Mouse (Mus musculus) myocyte (in vitro differentiated cells): ENCODE measurements at regions not wholly inside any gene's neighbourhood (a gene's known extent, or its start where the extent isn't known, plus 50 kb on each side); places are given as distances from the start of the nearest gene placed in this dataset.

Experiments
- MAX ChIP-seq: IDR thresholded peaks from one replicate; pipeline ENCODE4 v1.6.1; 2011; ENCODE audit warnings: low read depth, mild to moderate bottlenecking, control low read depth
- MYOG ChIP-seq, 3 experiments: IDR thresholded peaks; one replicate each; pipeline ENCODE4 v1.6.1; 2011; ENCODE audit warnings: control low read depth in 2 of 3, low read depth in 2 of 3, mild to moderate bottlenecking in 2 of 3; ENCODE audit not compliant: insufficient read length in 2 of 3, control insufficient read depth in 1 of 3, insufficient read depth in 1 of 3
- POLR2A ChIP-seq: IDR thresholded peaks from one replicate; pipeline ENCODE4 v1.6.1; 2011; ENCODE audit warnings: low read depth, mild to moderate bottlenecking, control low read depth, moderate library complexity; ENCODE audit not compliant: insufficient read length
- POLR2AphosphoS2 ChIP-seq: IDR thresholded peaks from one replicate; pipeline ENCODE4 v1.6.1; 2011; ENCODE audit warnings: low read depth, control low read depth; ENCODE audit not compliant: insufficient read length
- REST ChIP-seq: IDR thresholded peaks from one replicate; pipeline ENCODE4 v1.6.1; 2011; ENCODE audit warnings: mild to moderate bottlenecking, control low read depth, moderate library complexity; ENCODE audit not compliant: insufficient read depth, insufficient read length
- SRF ChIP-seq: IDR thresholded peaks from one replicate; pipeline ENCODE4 v1.6.1; 2011; ENCODE audit warnings: low read depth; ENCODE audit not compliant: control insufficient read depth, insufficient read length
- TCF12 ChIP-seq: IDR thresholded peaks from one replicate; pipeline ENCODE4 v1.6.1; 2011; ENCODE audit warnings: mild to moderate bottlenecking, control low read depth; ENCODE audit not compliant: poor library complexity, insufficient read depth, severe bottlenecking
- TCF3 ChIP-seq: IDR thresholded peaks from one replicate; pipeline ENCODE4 v1.6.1; 2011; ENCODE audit warnings: low read depth, control low read depth; ENCODE audit not compliant: insufficient read length
- USF1 ChIP-seq: IDR thresholded peaks from one replicate; pipeline ENCODE4 v1.6.1; 2011; ENCODE audit warnings: low read depth, mild to moderate bottlenecking, control low read depth, moderate library complexity

DNA sequence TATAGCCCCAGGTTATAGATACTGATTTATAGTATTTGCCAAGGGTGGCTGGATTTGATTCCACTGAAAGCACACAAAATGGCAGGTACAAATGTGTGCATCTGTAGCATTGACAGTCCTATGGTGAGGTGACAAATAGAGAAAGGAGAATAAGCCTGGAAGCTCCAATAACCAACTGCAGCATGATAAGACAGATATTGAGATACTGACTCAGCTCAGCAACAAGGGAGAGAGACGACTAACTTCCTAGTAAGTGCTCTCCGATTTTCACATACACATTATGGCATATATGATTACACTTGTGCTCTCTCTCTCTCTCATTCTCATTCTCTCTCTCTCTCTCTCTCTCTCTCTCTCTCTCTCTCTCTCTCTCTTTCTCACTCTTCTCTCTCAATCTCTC, 923.1 kb downstream of the Flrt2 start:
- TF ChIP-seq TCF12 (no peak), USF1 (no peak), POLR2A (no peak), MAX (no peak), MYOG (IDR thresholded peaks at IDR 0.05; ENCODE audit: control insufficient read depth in 1 of 3, insufficient read depth in 1 of 3, insufficient read length in 2 of 3, low read depth in 2 of 3) (no peak), SRF (no peak), POLR2AphosphoS2 (no peak), TCF3 (no peak), REST (no peak)
